ENCODE assay signal across 19 mouse cellular contexts in the genomic region with DNA sequence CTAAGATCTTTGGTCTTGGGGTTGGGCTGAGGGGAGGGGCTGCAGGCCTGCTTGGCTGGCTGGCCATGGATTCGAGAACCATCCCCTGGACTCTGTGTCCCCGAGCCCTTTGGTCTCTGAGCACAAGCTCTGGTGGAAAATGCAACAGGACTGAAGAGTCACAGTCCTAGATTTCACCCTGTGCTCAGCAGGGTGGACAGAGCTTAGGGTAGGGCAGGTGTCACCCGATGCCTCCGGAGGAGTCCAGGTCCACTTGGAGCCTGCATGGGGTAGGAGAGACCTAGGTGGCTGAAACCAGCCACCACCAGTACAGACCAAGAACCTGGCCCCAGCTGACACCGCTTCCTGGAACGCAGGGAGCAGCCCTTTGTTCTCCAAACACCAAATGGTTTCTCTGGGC. TPM values are rescaled to one million over a fixed set of nuclear protein-coding genes. Genes with fewer than 3 reads are reported as not detected.
DNase-seq lines count a peak whose midpoint lies in the region; ATAC-seq and TF ChIP-seq lines count a peak whose summit lies in the region.
"Had no signal": no experiment of that assay in that cellular context is flagged by ENCODE, and none has a peak within 500 bp of the region (broad histone marks: within the 10 kb centered on the region; RNA-seq: fewer than 3 reads in every experiment).

No protein-coding gene starts in this region.

- H3K4me2 ChIP-seq in heart, embryonic 13.5 days, result no peak overlapping the region
- no peak overlapping the region for H3K4me2 ChIP-seq in intestine, embryonic 16.5 days (ENCODE audit: low read depth, low read length)
- no peak overlapping the region for H3K4me2 ChIP-seq in kidney, postnatal 0 days (ENCODE audit: low read length)
- H3K4me2 ChIP-seq in stomach, embryonic 16.5 days (ENCODE audit: low read depth, low read length), result no peak overlapping the region
- H3K4me2 ChIP-seq: neural tube, embryonic 12.5 days had no signal

- 73% methylated on average over 6 of the region's 6 CpGs for WGBS in heart, embryonic 13.5 days
- 90% methylated on average over 6 of the region's 6 CpGs for WGBS in heart, adult 2 months
- 76% methylated on average over 6 of the region's 6 CpGs for WGBS in intestine, embryonic 16.5 days
- 69% methylated on average over 6 of the region's 6 CpGs for WGBS in kidney, postnatal 0 days
- WGBS in stomach, embryonic 16.5 days, result 83% methylated on average over 6 of the region's 6 CpGs

- intact Hi-C loops in heart, adult 2 months (cut with DNase I), result loop anchor here (5.0 kb wide), 1 partner anchor 63 kb away; no protein-coding TSS in a partner anchor

- no peaks in the 10 kb centered on the region for H3K27me3 ChIP-seq in heart, embryonic 13.5 days (replicated peaks)
- no peaks in the 10 kb centered on the region for H3K27me3 ChIP-seq in heart, adult 2 months (ENCODE audit: control insufficient read depth, insufficient read depth, low read length)
- H3K27me3 ChIP-seq in intestine, embryonic 16.5 days (replicated peaks; ENCODE audit: control insufficient read depth, insufficient read depth, low read length), result no peaks in the 10 kb centered on the region
- H3K27me3 ChIP-seq in kidney, postnatal 0 days (ENCODE audit: insufficient read depth, low read length), result no peaks in the 10 kb centered on the region
- no peaks in the 10 kb centered on the region for H3K27me3 ChIP-seq in stomach, embryonic 16.5 days (ENCODE audit: control insufficient read depth, insufficient read depth, low read length)
- H3K27me3 ChIP-seq: neural tube, embryonic 12.5 days had no signal

- 0 out of 2 replicates have a peak, but pooled peaks cover 3% of the 10 kb centered on the region for H3K9me3 ChIP-seq in heart, embryonic 13.5 days
- no peaks in the 10 kb centered on the region for H3K9me3 ChIP-seq in intestine, embryonic 16.5 days (ENCODE audit: control insufficient read depth, low read length)
- H3K9me3 ChIP-seq in kidney, postnatal 0 days (replicated peaks; ENCODE audit: low read length), result no peaks in the 10 kb centered on the region
- H3K9me3 ChIP-seq in stomach, embryonic 16.5 days (replicated peaks; ENCODE audit: control insufficient read depth, low read length), result no peaks in the 10 kb centered on the region
- H3K9me3 ChIP-seq: heart, embryonic 10.5 days; neural tube, embryonic 12.5 days had no signal

- H3K4me1 ChIP-seq in heart, embryonic 13.5 days, result peaks cover 15% of the 10 kb centered on the region
- H3K4me1 ChIP-seq in heart, adult 2 months (ENCODE audit: control insufficient read depth, insufficient read depth, low read length), result no peaks in the 10 kb centered on the region; the same call in 1 of the 2 replicates
- H3K4me1 ChIP-seq in intestine, embryonic 16.5 days (ENCODE audit: control insufficient read depth, insufficient read depth, low read length), result peaks cover 4% of the 10 kb centered on the region; the same call in 1 of the 2 replicates
- no peaks in the 10 kb centered on the region for H3K4me1 ChIP-seq in kidney, postnatal 0 days (replicated peaks; ENCODE audit: insufficient read depth, low read length)
- no peaks in the 10 kb centered on the region for H3K4me1 ChIP-seq in stomach, embryonic 16.5 days (ENCODE audit: control insufficient read depth, insufficient read depth, low read length)
- H3K4me1 ChIP-seq: neural tube, embryonic 12.5 days had no signal

- no peak for DNase-seq in heart, adult 2 months
- DNase-seq in kidney, postnatal 0 days (ENCODE audit: low spot score), result no peak
- DNase-seq in frontal cortex, postnatal 25 days (ENCODE audit: low spot score in 2 of 2), result no peak
- DNase-seq in lung, postnatal 36 days, result no peak
- no peak for DNase-seq in embryo, embryonic 10 days (ENCODE audit: low spot score)
- DNase-seq: adrenal gland, postnatal 14 days; cerebellum, adult 11-12 months; cerebellum, postnatal 25 days; gastrocnemius, postnatal 14 days; heart, postnatal 4 days; layer of hippocampus, adult 9-11 months; liver, postnatal 0 days; lung, postnatal 14 days; thymus, postnatal 25 days had no signal

- H3K36me3 ChIP-seq in heart, embryonic 13.5 days, result no peaks in the 10 kb centered on the region
- no peaks in the 10 kb centered on the region for H3K36me3 ChIP-seq in heart, adult 2 months (ENCODE audit: control insufficient read depth, insufficient read depth, low read length)
- H3K36me3 ChIP-seq in intestine, embryonic 16.5 days (ENCODE audit: control insufficient read depth, insufficient read depth, low read length), result no peaks in the 10 kb centered on the region
- H3K36me3 ChIP-seq in kidney, postnatal 0 days (ENCODE audit: insufficient read depth, low read length), result no peaks in the 10 kb centered on the region
- H3K36me3 ChIP-seq in stomach, embryonic 16.5 days (ENCODE audit: control insufficient read depth, insufficient read depth, low read length), result no peaks in the 10 kb centered on the region
- H3K36me3 ChIP-seq: heart, embryonic 10.5 days; neural tube, embryonic 12.5 days had no signal

- H3K4me3 ChIP-seq in heart, embryonic 13.5 days, result no peak overlapping the region
- H3K4me3 ChIP-seq in heart, adult 2 months, result no peak overlapping the region
- no peak overlapping the region for H3K4me3 ChIP-seq in intestine, embryonic 16.5 days (ENCODE audit: low read length)
- H3K4me3 ChIP-seq in kidney, postnatal 0 days (replicated peaks; ENCODE audit: low read depth, low read length), result no peak overlapping the region
- H3K4me3 ChIP-seq in stomach, embryonic 16.5 days (replicated peaks; ENCODE audit: low read length), result no peak overlapping the region
- H3K4me3 ChIP-seq: heart, embryonic 10.5 days; neural tube, embryonic 12.5 days had no signal

- ATAC-seq in heart, embryonic 13.5 days (ENCODE audit: extremely low read depth, insufficient number of reproducible peaks, low FRiP score, low TSS enrichment), result no peak
- peak; percentile 49 for ATAC-seq in intestine, embryonic 16.5 days
- peak; percentile 75 for ATAC-seq in kidney, postnatal 0 days (replicated peaks; ENCODE audit: low FRiP score, low read depth)
- no peak for ATAC-seq in stomach, embryonic 16.5 days (ENCODE audit: insufficient read depth, low FRiP score)
- ATAC-seq: liver, postnatal 0 days had no signal

- peak overlapping the region; percentile 59; the same call in 1 of the 2 replicates for H3K9ac ChIP-seq in heart, embryonic 13.5 days
- no peak overlapping the region for H3K9ac ChIP-seq in heart, adult 2 months (ENCODE audit: low read depth, low read length)
- peak overlapping the region; percentile 3 for H3K9ac ChIP-seq in intestine, embryonic 16.5 days (ENCODE audit: low read depth, low read length)
- no peak overlapping the region for H3K9ac ChIP-seq in kidney, postnatal 0 days (ENCODE audit: low read depth, low read length)
- H3K9ac ChIP-seq in stomach, embryonic 16.5 days (ENCODE audit: low read length), result peak overlapping the region; percentile 42; the same call in 1 of the 2 replicates
- H3K9ac ChIP-seq: liver, postnatal 0 days; neural tube, embryonic 12.5 days had no signal

- no peak for TF ChIP-seq POLR2A in heart, adult 2 months (IDR thresholded peaks at IDR 0.05; ENCODE audit: insufficient read depth, low read depth, low read length)

- H3K79me2 ChIP-seq in heart, adult 2 months (replicated peaks; ENCODE audit: control insufficient read depth, insufficient read depth, low read length), result no peaks in the 10 kb centered on the region

- no peak overlapping the region for H3K27ac ChIP-seq in heart, embryonic 13.5 days (replicated peaks)
- no peak overlapping the region for H3K27ac ChIP-seq in heart, adult 2 months
- peak overlapping the region; percentile 45 for H3K27ac ChIP-seq in intestine, embryonic 16.5 days (ENCODE audit: low read length)
- H3K27ac ChIP-seq in kidney, postnatal 0 days, result peak overlapping the region; percentile 5; the same call in 1 of the 2 replicates
- no peak overlapping the region for H3K27ac ChIP-seq in stomach, embryonic 16.5 days (ENCODE audit: low read length)
- H3K27ac ChIP-seq: heart, embryonic 10.5 days; neural tube, embryonic 12.5 days had no signal

- no peak for TF ChIP-seq CTCF in heart, adult 2 months (IDR thresholded peaks at IDR 0.05)
- no peak for TF ChIP-seq CTCF in kidney, postnatal 0 days (IDR thresholded peaks at IDR 0.05; ENCODE audit: low read depth)

- TF ChIP-seq EP300 in heart, adult 2 months (IDR thresholded peaks at IDR 0.05; ENCODE audit: insufficient read depth, low read depth, low read length), result no peak

RNA-seq across cellular contexts. Expression of gene Slc25a25, which starts 33.7 kb away (rescaled TPM):
- polyA plus RNA-seq in heart, embryonic 13.5 days (2015; fragmentation: Nextera tagmentation; extraction: Ambion mirVana), result 10.7 and 10.9 TPM in 2 replicates
- total RNA-seq in heart, adult 2 months (2021), result 10 to 100 TPM in 1 of 2 experiments, 1 to 10 TPM in 1; 8.5 to 10.1 TPM
- 5.7 and 7.3 TPM in 2 replicates for polyA plus RNA-seq in heart, adult 2 months (2012; rRNA removed)
- 19.3 and 19.9 TPM in 2 replicates for polyA plus RNA-seq in intestine, embryonic 16.5 days (2015; fragmentation: Nextera tagmentation; extraction: Ambion mirVana)
- 15.0 and 16.9 TPM in 2 replicates for polyA plus RNA-seq in kidney, postnatal 0 days (2015; fragmentation: Nextera tagmentation; extraction: Ambion mirVana)
- 15.4 and 16.9 TPM in 2 replicates for polyA plus RNA-seq in stomach, embryonic 16.5 days (2015; fragmentation: Nextera tagmentation; extraction: Ambion mirVana)

RNA-seq across cellular contexts. Expression of gene Naif1, which starts 34.7 kb away (rescaled TPM):
- polyA plus RNA-seq in heart, embryonic 13.5 days (2015; fragmentation: Nextera tagmentation; extraction: Ambion mirVana), result 4.2 and 5.0 TPM in 2 replicates
- total RNA-seq in heart, adult 2 months (2021), result 1 to 10 TPM; 2.8 to 3.4 TPM
- 3.7 and 4.6 TPM in 2 replicates for polyA plus RNA-seq in heart, adult 2 months (2012; rRNA removed)
- 5.1 and 5.3 TPM in 2 replicates for polyA plus RNA-seq in intestine, embryonic 16.5 days (2015; fragmentation: Nextera tagmentation; extraction: Ambion mirVana)
- polyA plus RNA-seq in kidney, postnatal 0 days (2015; fragmentation: Nextera tagmentation; extraction: Ambion mirVana), result 4.7 TPM in 2 replicates
- 5.1 and 5.7 TPM in 2 replicates for polyA plus RNA-seq in stomach, embryonic 16.5 days (2015; fragmentation: Nextera tagmentation; extraction: Ambion mirVana)

RNA-seq across cellular contexts. Expression of gene Fam102a, which starts 50.2 kb away (rescaled TPM):
- 5.4 and 5.7 TPM in 2 replicates for polyA plus RNA-seq in heart, embryonic 13.5 days (2015; fragmentation: Nextera tagmentation; extraction: Ambion mirVana)
- 1 to 10 TPM; 7.0 to 7.1 TPM for total RNA-seq in heart, adult 2 months (2021)
- 9.2 and 10.6 TPM in 2 replicates for polyA plus RNA-seq in heart, adult 2 months (2012; rRNA removed)
- 7.6 and 9.4 TPM in 2 replicates for polyA plus RNA-seq in intestine, embryonic 16.5 days (2015; fragmentation: Nextera tagmentation; extraction: Ambion mirVana)
- 13.9 and 16.9 TPM in 2 replicates for polyA plus RNA-seq in kidney, postnatal 0 days (2015; fragmentation: Nextera tagmentation; extraction: Ambion mirVana)
- 11.4 and 12.8 TPM in 2 replicates for polyA plus RNA-seq in stomach, embryonic 16.5 days (2015; fragmentation: Nextera tagmentation; extraction: Ambion mirVana)

Comparison
In these comparisons a context has a peak if more than half of its experiments do, and no peak if none do; other contexts are left out.
1. H3K9ac ChIP-seq: peak in heart, embryonic 13.5 days (single experiment), intestine, embryonic 16.5 days (single experiment) and stomach, embryonic 16.5 days (single experiment); none in heart, adult 2 months (single experiment) and kidney, postnatal 0 days (single experiment).
2. ATAC-seq: peak in intestine, embryonic 16.5 days (single experiment) and kidney, postnatal 0 days (single experiment); none in heart, embryonic 13.5 days (single experiment) and stomach, embryonic 16.5 days (single experiment).
3. H3K27ac ChIP-seq: peak in intestine, embryonic 16.5 days (single experiment) and kidney, postnatal 0 days (single experiment); none in heart, embryonic 13.5 days (single experiment), heart, adult 2 months (single experiment) and stomach, embryonic 16.5 days (single experiment).